Mouse (Mus musculus) gastrocnemius, adult 2 months (tissue): ENCODE data around the gene Grasp. TPM values are rescaled to one million over a fixed set of nuclear protein-coding genes. Genes with fewer than 3 reads are reported as not detected.
A peak's percentile ranks its signal among the peaks of the same experiment; 100 is the strongest.

ENCODE experiments used
- DNase-seq: peaks from one replicate; pipeline ENCODE4 v3.0.0; 2022
- H3K27ac ChIP-seq: fragments of 200-600 bp; 2 replicates; pipeline ENCODE4 v1.8.1; 2022; ENCODE audit warnings: mild to moderate bottlenecking
- H3K4me3 ChIP-seq: fragments of 200-600 bp; 2 replicates; pipeline ENCODE4 v1.8.1; 2022; ENCODE audit warnings: mild to moderate bottlenecking, moderate library complexity
- CTCF ChIP-seq: fragments of 200-600 bp; IDR thresholded peaks from 2 replicates; pipeline ENCODE4 v1.8.1; 2022; ENCODE audit warnings: antibody characterized with exemption, mild to moderate bottlenecking, moderate library complexity
- intact Hi-C: fragments of 180-260 bp; cut with DNase I; formaldehyde crosslinking; loops from one replicate; pipeline ENCODE4 v1.15.1; 2025
- total RNA-seq, 2 experiments: library from RNA; stranded (reverse); gene quantifications; 2 replicates each; pipeline ENCODE4 v1.2.3; 2021

Gene Grasp
- total RNA-seq, 2 experiments from 2014 or later, result 5.8 to 5.9 TPM

- TF ChIP-seq CTCF, result 0 out of 2 replicates have a peak, but pooled peaks have one; percentile 16
- Histone ChIP-seq H3K27ac (peak overlapping the region; percentile 95), H3K4me3 (no peak overlapping the region)
- peak; percentile 51 for DNase-seq
- intact Hi-C loops, result loop anchor here (2.0 kb wide), 1 partner anchor 17 kb away; no protein-coding TSS in a partner anchor
These were observed 35.9 kb downstream of the Grasp start for GRCm38 (mm10) chr15:101259922-101260321.

GRCm38 (mm10) chr15:101260387-101260786 lies 36.4 kb downstream of the Grasp start:
- peak overlapping the region; percentile 95 for H3K27ac ChIP-seq

GRCm38 (mm10) chr15:101260874-101261622 lies 37.1 kb downstream of the Grasp start:
- H3K4me3 ChIP-seq, result peak overlapping the region; percentile 86
- intact Hi-C loops, result loop anchor here (2.0 kb wide), 1 partner anchor 18 kb away; no protein-coding TSS in a partner anchor
- no peak for TF ChIP-seq CTCF
- peak; percentile 68 for DNase-seq
- H3K27ac ChIP-seq, result peak overlapping the region; percentile 95

More at GRCm38 (mm10) chr15:101260387-101260786, 36.4 kb downstream of the Grasp start:
- DNase-seq, result peak; percentile 97
- H3K4me3 ChIP-seq, result peak overlapping the region; percentile 86
- intact Hi-C loops, result loop anchor here (2.0 kb wide), 1 partner anchor 18 kb away; no protein-coding TSS in a partner anchor
- TF ChIP-seq CTCF, result no peak

- H3K27ac ChIP-seq, result peak overlapping the region; percentile 95
- peak; percentile 63 for DNase-seq
- H3K4me3 ChIP-seq, result peak overlapping the region; percentile 86
- intact Hi-C loops, result no loop called here
- TF ChIP-seq CTCF, result no peak
These were observed 38.5 kb downstream of the Grasp start for GRCm38 (mm10) chr15:101262502-101262901.

GRCm38 (mm10) chr15:101266132-101266963 lies 42.4 kb downstream of the Grasp start:
- peak; percentile 27; the same call in 1 of the 2 replicates for TF ChIP-seq CTCF
- Histone ChIP-seq H3K4me3 (peak overlapping the region; percentile 86), H3K27ac (peak overlapping the region; percentile 95)
- peak; percentile 99 for DNase-seq
- intact Hi-C loops, result loop anchor here (2.0 kb wide), 1 partner anchor 26 kb away; no protein-coding TSS in a partner anchor

- no peak for DNase-seq
- Histone ChIP-seq H3K4me3 (peak overlapping the region; percentile 86), H3K27ac (peak overlapping the region; percentile 95)
- TF ChIP-seq CTCF, result no peak
- intact Hi-C loops, result loop anchor here (2.0 kb wide), 1 partner anchor 27 kb away; no protein-coding TSS in a partner anchor
These were observed 43.4 kb downstream of the Grasp start for GRCm38 (mm10) chr15:101267053-101268032.

GRCm38 (mm10) chr15:101270101-101270820 lies 46.3 kb downstream of the Grasp start:
- TF ChIP-seq CTCF, result no peak
- DNase-seq, result no peak
- Histone ChIP-seq H3K27ac (peak overlapping the region; percentile 95), H3K4me3 (peak overlapping the region; percentile 86)
- intact Hi-C loops, result no loop called here

- no peak for DNase-seq
- TF ChIP-seq CTCF, result no peak
- peak overlapping the region; percentile 95 for H3K27ac ChIP-seq
- intact Hi-C loops, result no loop called here
- peak overlapping the region; percentile 86 for H3K4me3 ChIP-seq
These were observed 47.1 kb downstream of the Grasp start for GRCm38 (mm10) chr15:101271107-101271506.

GRCm38 (mm10) chr15:101271513-101271912 lies 47.5 kb downstream of the Grasp start:
- intact Hi-C loops, result no loop called here
- DNase-seq, result no peak
- TF ChIP-seq CTCF, result no peak
- H3K4me3 ChIP-seq, result peak overlapping the region; percentile 86
- H3K27ac ChIP-seq, result peak overlapping the region; percentile 95

- DNase-seq, result no peak
- no peak for TF ChIP-seq CTCF
- Histone ChIP-seq H3K4me3 (no peak overlapping the region), H3K27ac (peak overlapping the region; percentile 2; the same call in 1 of the 2 replicates)
- intact Hi-C loops, result no loop called here
These were observed 50.4 kb downstream of the Grasp start for GRCm38 (mm10) chr15:101274380-101274779.

GRCm38 (mm10) chr15:101277351-101277899 lies 53.4 kb downstream of the Grasp start:
- no peak overlapping the region for H3K4me3 ChIP-seq
- no peak for DNase-seq
- peak overlapping the region; percentile 86 for H3K27ac ChIP-seq
- intact Hi-C loops, result no loop called here
- TF ChIP-seq CTCF, result no peak
